Comparison of ENCODE assay signal across 8 mouse cellular contexts in the genomic region with DNA sequence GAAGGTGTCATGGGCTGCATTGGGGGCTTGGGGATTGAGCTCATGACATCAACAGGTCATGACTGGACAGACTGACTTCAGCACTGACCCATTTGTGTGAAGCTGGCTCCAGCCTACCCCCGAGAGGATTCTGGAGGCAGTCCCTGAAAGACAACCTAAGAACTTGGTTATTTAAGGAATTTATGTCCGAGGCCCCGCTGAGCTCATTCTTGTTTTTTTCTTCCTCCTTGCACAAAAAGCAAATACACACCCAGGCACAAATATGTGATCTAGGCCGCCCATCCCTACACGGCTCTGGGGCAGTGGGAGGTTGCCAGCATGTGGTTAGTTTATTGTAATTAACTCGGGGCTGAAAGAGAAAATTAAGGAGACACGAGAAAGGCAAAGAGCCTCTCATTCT. TPM values are rescaled to one million over a fixed set of nuclear protein-coding genes. Genes with fewer than 3 reads are reported as not detected.
DNase-seq lines count a peak whose midpoint lies in the region; ATAC-seq lines count a peak whose summit lies in the region.

No protein-coding gene starts in this region.

- no peaks in the 10 kb centered on the region for H3K9me3 ChIP-seq in hindbrain, embryonic 15.5 days
- no peaks in the 10 kb centered on the region for H3K9me3 ChIP-seq in hindbrain, embryonic 13.5 days
- no peaks in the 10 kb centered on the region for H3K9me3 ChIP-seq in intestine, embryonic 15.5 days

- H3K9ac ChIP-seq in hindbrain, embryonic 15.5 days: no peak overlapping the region
- H3K9ac ChIP-seq in hindbrain, embryonic 13.5 days: no peak overlapping the region
- no peak overlapping the region for H3K9ac ChIP-seq in intestine, embryonic 15.5 days

- H3K36me3 ChIP-seq in hindbrain, embryonic 15.5 days: no peaks in the 10 kb centered on the region
- H3K36me3 ChIP-seq in hindbrain, embryonic 13.5 days: no peaks in the 10 kb centered on the region
- H3K36me3 ChIP-seq in intestine, embryonic 15.5 days: no peaks in the 10 kb centered on the region

- WGBS in hindbrain, embryonic 15.5 days: 35% methylated on average over 7 of the region's 7 CpGs
- 46% methylated on average over 7 of the region's 7 CpGs for WGBS in hindbrain, embryonic 13.5 days
- 17% methylated on average over 7 of the region's 7 CpGs for WGBS in intestine, embryonic 15.5 days

- 0 out of 2 replicates have a peak overlapping the region, but pooled peaks have one; percentile 8 for H3K27ac ChIP-seq in hindbrain, embryonic 15.5 days (replicated peaks)
- H3K27ac ChIP-seq in hindbrain, embryonic 13.5 days: no peak overlapping the region
- H3K27ac ChIP-seq in intestine, embryonic 15.5 days: no peak overlapping the region

- no peaks in the 10 kb centered on the region for H3K27me3 ChIP-seq in hindbrain, embryonic 15.5 days
- H3K27me3 ChIP-seq in hindbrain, embryonic 13.5 days: no peaks in the 10 kb centered on the region
- no peaks in the 10 kb centered on the region for H3K27me3 ChIP-seq in intestine, embryonic 15.5 days (replicated peaks)

- H3K4me1 ChIP-seq in hindbrain, embryonic 15.5 days (replicated peaks): no peaks in the 10 kb centered on the region
- H3K4me1 ChIP-seq in hindbrain, embryonic 13.5 days (replicated peaks): peaks cover 5% of the 10 kb centered on the region; the same call in 1 of the 2 replicates
- peaks cover 5% of the 10 kb centered on the region; the same call in 1 of the 2 replicates for H3K4me1 ChIP-seq in intestine, embryonic 15.5 days (replicated peaks)

- H3K4me3 ChIP-seq in hindbrain, embryonic 15.5 days: no peak overlapping the region
- H3K4me3 ChIP-seq in hindbrain, embryonic 13.5 days: no peak overlapping the region
- H3K4me3 ChIP-seq in intestine, embryonic 15.5 days (replicated peaks): no peak overlapping the region

- no peak overlapping the region for H3K4me2 ChIP-seq in hindbrain, embryonic 15.5 days
- H3K4me2 ChIP-seq in hindbrain, embryonic 13.5 days: no peak overlapping the region
- 0 out of 2 replicates have a peak overlapping the region, but pooled peaks have one; percentile 5 for H3K4me2 ChIP-seq in intestine, embryonic 15.5 days (replicated peaks)

- no peak for ATAC-seq in hindbrain, embryonic 15.5 days (ENCODE audit: low FRiP score, low read depth)
- ATAC-seq in hindbrain, embryonic 13.5 days (ENCODE audit: low FRiP score): no peak
- ATAC-seq in intestine, embryonic 15.5 days: peak; percentile 64

- peak; percentile 37 for DNase-seq in embryo, embryonic 11 days
- peak; percentile 42 for DNase-seq in mesoderm, embryonic 11.5 days (ENCODE audit: low read depth, low spot score)
- DNase-seq in MN1 (ENCODE audit: low spot score): no peak
- DNase-seq in adrenal gland, postnatal 14 days: no peak
- DNase-seq in ovary, postnatal 10 days (ENCODE audit: low spot score): no peak

RNA-seq across cellular contexts. Expression of gene Anxa3, which starts 9.0 kb away (rescaled TPM):
- 25.2 and 32.2 TPM in 2 replicates for polyA plus RNA-seq in hindbrain, embryonic 15.5 days (2015; fragmentation: Nextera tagmentation; extraction: Ambion mirVana)
- 27.0 and 27.9 TPM in 2 replicates for polyA plus RNA-seq in hindbrain, embryonic 13.5 days (2015; fragmentation: Nextera tagmentation; extraction: Ambion mirVana)
- polyA plus RNA-seq in intestine, embryonic 15.5 days (2015; fragmentation: Nextera tagmentation; extraction: Ambion mirVana): 48.3 and 50.1 TPM in 2 replicates
- total RNA-seq in adrenal gland, postnatal 14 days (2021): 25.7 and 30.0 TPM in 2 replicates

Comparison
In these comparisons a context has a peak if more than half of its experiments do, and no peak if none do; other contexts are left out.
1. DNase-seq: peak in embryo, embryonic 11 days (single experiment) and mesoderm, embryonic 11.5 days (single experiment); none in MN1 (single experiment), adrenal gland, postnatal 14 days (single experiment) and ovary, postnatal 10 days (single experiment).